Mouse (Mus musculus): Measurements from ENCODE around the gene Prpf19. TPM values are rescaled to one million over a fixed set of nuclear protein-coding genes. Genes with fewer than 3 reads are reported as not detected.

Gene Prpf19
- polyA plus RNA-seq, 1 experiment from 2014 or later, result 58.6 TPM

DNA sequence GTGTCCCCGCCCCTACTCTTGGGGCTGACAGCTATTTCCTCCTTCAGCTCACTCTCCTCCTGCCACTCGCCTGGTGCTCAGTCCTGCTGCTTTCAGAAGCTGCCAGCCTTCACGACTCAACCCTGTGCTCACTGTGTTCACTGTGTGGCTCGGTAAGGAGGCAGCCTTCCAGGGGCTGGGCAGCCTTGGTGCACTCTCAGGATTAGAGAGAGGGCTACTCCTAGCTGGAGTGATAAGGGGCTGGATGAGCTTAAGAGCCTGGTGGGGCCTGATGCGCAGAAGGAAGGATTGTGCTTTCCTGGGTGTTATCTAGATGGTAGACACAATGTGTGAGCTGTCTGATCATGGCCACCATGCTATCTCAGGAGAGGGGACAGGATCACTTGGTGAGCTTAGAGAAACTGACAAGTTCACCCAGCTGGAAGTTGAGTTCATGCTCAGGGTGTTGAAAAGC, 42.1 kb downstream of the Prpf19 start, which contains the start of gene Ptgdr2:
Gene Ptgdr2 (plus strand): TSS at position 51 of the 454 bp plus-strand sequence.
- H3K36me3 ChIP-seq (ENCODE audit: control insufficient read depth, insufficient read depth, low read length), result no peaks in the 10 kb centered on the region
- H3K4me2 ChIP-seq (replicated peaks; ENCODE audit: low read depth, low read length), result no peak within 1 kb of the TSS
- WGBS, result 58% methylated on average over 5 of the region's 5 CpGs
- no peak within 1 kb of the TSS for H3K4me3 ChIP-seq (ENCODE audit: low read depth, low read length)
- no peak within 1 kb of the TSS for H3K27ac ChIP-seq (ENCODE audit: low read depth, low read length)
- 0 out of 2 replicates have a peak, but pooled peaks cover 4% of the 10 kb centered on the region for H3K4me1 ChIP-seq (replicated peaks; ENCODE audit: control insufficient read depth, insufficient read depth, low read length)
- no peaks in the 10 kb centered on the region for H3K9me3 ChIP-seq (ENCODE audit: control insufficient read depth, low read length)
- ATAC-seq (ENCODE audit: low FRiP score), result no peak
- no peak within 1 kb of the TSS for H3K9ac ChIP-seq (ENCODE audit: low read depth, low read length)
- DNase-seq (ENCODE audit: low spot score), result no peak
- H3K27me3 ChIP-seq (ENCODE audit: control insufficient read depth, insufficient read depth, low read length), result no peaks in the 10 kb centered on the region

DNA sequence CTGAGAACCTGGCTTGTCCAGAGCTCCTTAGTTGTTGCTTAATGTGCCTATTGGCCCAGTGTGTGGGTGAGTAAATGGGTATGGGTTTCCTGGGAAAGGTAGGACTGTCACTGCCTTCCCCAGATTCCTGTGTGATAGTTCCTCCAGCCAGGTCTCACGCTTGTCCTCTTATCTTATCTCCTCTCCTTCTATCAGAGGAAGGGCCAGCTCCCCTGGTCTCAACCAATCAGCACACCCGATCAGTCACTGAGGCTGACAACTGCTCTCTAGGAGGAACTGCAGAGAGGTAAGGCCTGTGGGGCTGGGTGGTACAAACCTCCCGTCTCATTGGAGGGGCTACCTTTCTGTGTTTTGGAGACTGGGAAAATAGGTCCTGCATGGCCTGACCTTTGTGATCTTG, 43.7 kb downstream of the Prpf19 start:
- H3K4me3 ChIP-seq (ENCODE audit: low read depth, low read length), result no peak overlapping the region
- ATAC-seq (ENCODE audit: low FRiP score) (no peak), DNase-seq (ENCODE audit: low spot score) (no peak)
- 0 out of 2 replicates have a peak, but pooled peaks cover 4% of the 10 kb centered on the region for H3K4me1 ChIP-seq (replicated peaks; ENCODE audit: control insufficient read depth, insufficient read depth, low read length)
- H3K4me2 ChIP-seq (replicated peaks; ENCODE audit: low read depth, low read length), result no peak overlapping the region
- no peaks in the 10 kb centered on the region; the same call in 1 of the 2 replicates for H3K36me3 ChIP-seq (ENCODE audit: control insufficient read depth, insufficient read depth, low read length)
- H3K27ac ChIP-seq (ENCODE audit: low read depth, low read length), result no peak overlapping the region
- no peaks in the 10 kb centered on the region for H3K27me3 ChIP-seq (ENCODE audit: control insufficient read depth, insufficient read depth, low read length)
- H3K9ac ChIP-seq (ENCODE audit: low read depth, low read length), result no peak overlapping the region
- no peaks in the 10 kb centered on the region for H3K9me3 ChIP-seq (ENCODE audit: control insufficient read depth, low read length)
- 56% methylated on average over 3 of the region's 3 CpGs for WGBS

DNA sequence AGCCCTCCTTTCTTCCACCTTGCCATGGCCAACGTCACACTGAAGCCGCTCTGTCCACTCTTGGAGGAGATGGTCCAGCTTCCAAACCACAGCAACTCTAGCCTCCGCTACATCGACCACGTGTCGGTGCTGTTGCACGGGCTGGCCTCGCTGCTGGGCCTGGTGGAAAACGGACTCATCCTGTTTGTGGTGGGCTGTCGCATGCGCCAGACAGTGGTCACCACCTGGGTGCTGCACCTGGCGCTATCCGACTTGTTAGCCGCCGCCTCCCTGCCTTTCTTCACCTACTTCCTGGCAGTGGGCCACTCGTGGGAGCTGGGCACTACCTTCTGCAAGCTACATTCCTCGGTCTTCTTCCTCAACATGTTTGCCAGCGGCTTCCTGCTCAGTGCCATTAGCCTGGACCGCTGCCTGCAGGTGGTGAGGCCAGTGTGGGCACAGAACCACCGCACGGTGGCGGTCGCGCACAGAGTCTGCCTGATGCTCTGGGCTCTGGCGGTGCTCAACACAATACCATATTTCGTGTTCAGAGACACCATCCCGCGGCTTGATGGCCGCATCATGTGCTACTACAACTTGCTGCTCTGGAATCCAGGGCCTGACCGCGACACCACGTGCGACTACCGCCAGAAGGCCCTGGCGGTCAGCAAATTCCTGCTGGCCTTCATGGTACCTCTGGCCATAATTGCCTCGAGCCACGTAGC, 45.2 kb downstream of the Prpf19 start:
- peak; percentile 92 for DNase-seq (ENCODE audit: low spot score)

DNA sequence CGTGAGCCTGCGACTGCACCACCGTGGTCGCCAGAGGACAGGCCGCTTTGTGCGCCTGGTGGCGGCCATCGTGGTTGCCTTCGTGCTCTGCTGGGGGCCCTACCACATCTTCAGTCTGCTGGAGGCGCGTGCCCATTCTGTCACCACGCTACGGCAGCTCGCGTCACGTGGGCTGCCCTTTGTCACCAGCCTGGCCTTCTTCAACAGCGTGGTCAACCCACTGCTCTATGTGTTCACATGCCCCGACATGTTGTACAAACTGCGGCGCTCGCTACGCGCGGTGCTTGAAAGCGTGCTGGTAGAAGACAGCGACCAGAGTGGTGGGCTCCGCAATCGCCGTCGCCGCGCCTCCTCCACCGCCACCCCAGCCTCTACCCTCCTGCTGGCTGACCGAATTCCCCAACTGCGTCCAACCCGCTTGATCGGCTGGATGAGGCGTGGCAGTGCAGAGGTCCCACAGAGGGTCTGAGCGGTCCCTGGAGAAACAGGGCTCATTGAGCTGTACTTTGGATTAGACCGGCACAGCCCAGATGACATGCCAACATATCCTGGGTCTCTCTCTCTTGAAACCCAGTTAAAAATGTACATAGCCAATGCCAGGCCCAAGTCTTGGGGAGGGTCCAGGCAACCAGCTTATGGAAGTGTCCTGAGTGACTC, 45.9 kb downstream of the Prpf19 start:
- ATAC-seq (ENCODE audit: low FRiP score) (peak; percentile 84), DNase-seq (ENCODE audit: low spot score) (peak; percentile 74)
- Histone ChIP-seq H3K4me2 (replicated peaks; ENCODE audit: low read depth, low read length) (peak overlapping the region; percentile 80), H3K4me3 (ENCODE audit: low read depth, low read length) (peak overlapping the region; percentile 33), H3K27ac (ENCODE audit: low read depth, low read length) (peak overlapping the region; percentile 58), H3K27me3 (ENCODE audit: control insufficient read depth, insufficient read depth, low read length) (no peaks in the 10 kb centered on the region), H3K9me3 (ENCODE audit: control insufficient read depth, low read length) (no peaks in the 10 kb centered on the region), H3K4me1 (replicated peaks; ENCODE audit: control insufficient read depth, insufficient read depth, low read length) (0 out of 2 replicates have a peak, but pooled peaks cover 4% of the 10 kb centered on the region), H3K36me3 (ENCODE audit: control insufficient read depth, insufficient read depth, low read length) (no peaks in the 10 kb centered on the region; the same call in 1 of the 2 replicates), H3K9ac (ENCODE audit: low read depth, low read length) (peak overlapping the region; percentile 72)
- 1% methylated on average over 40 of the region's 40 CpGs for WGBS

More for the DNA sequence above, 45.2 kb downstream of the Prpf19 start:
- no peaks in the 10 kb centered on the region; the same call in 1 of the 2 replicates for H3K36me3 ChIP-seq (ENCODE audit: control insufficient read depth, insufficient read depth, low read length)
- 17% methylated on average over 37 of the region's 37 CpGs for WGBS
- no peaks in the 10 kb centered on the region for H3K27me3 ChIP-seq (ENCODE audit: control insufficient read depth, insufficient read depth, low read length)
- peak; percentile 93 for ATAC-seq (ENCODE audit: low FRiP score)
- H3K9me3 ChIP-seq (ENCODE audit: control insufficient read depth, low read length), result no peaks in the 10 kb centered on the region
- peak overlapping the region; percentile 80 for H3K4me2 ChIP-seq (replicated peaks; ENCODE audit: low read depth, low read length)
- peak overlapping the region; percentile 72 for H3K9ac ChIP-seq (ENCODE audit: low read depth, low read length)
- H3K4me3 ChIP-seq (ENCODE audit: low read depth, low read length), result peak overlapping the region; percentile 33
- H3K4me1 ChIP-seq (replicated peaks; ENCODE audit: control insufficient read depth, insufficient read depth, low read length), result 0 out of 2 replicates have a peak, but pooled peaks cover 4% of the 10 kb centered on the region
- H3K27ac ChIP-seq (ENCODE audit: low read depth, low read length), result peak overlapping the region; percentile 58

DNA sequence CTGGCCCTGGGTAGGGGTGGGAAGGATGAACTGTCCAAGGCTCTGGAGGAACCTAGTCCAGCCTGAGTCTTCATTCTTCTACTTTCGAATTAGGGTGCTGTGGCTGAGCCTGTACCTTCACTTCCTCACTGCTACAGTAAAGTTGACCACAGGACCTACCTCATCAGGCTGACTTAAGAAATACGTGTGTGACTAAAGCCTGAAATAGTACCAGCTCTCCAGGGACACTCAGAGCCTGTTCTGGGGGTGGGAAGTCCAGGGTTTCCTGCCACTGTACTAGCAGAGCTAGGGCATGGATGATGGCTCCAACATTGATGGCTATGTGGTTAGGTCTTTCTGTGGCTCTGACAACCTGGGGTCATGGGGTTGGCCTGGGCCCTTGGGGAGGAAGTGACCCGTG, 48.9 kb downstream of the Prpf19 start:
- Histone ChIP-seq H3K4me1 (replicated peaks; ENCODE audit: control insufficient read depth, insufficient read depth, low read length) (peaks cover 13% of the 10 kb centered on the region), H3K4me2 (replicated peaks; ENCODE audit: low read depth, low read length) (no peak overlapping the region), H3K4me3 (ENCODE audit: low read depth, low read length) (no peak overlapping the region), H3K9me3 (ENCODE audit: control insufficient read depth, low read length) (no peaks in the 10 kb centered on the region), H3K36me3 (ENCODE audit: control insufficient read depth, insufficient read depth, low read length) (no peaks in the 10 kb centered on the region; the same call in 1 of the 2 replicates), H3K9ac (ENCODE audit: low read depth, low read length) (no peak overlapping the region), H3K27me3 (ENCODE audit: control insufficient read depth, insufficient read depth, low read length) (no peaks in the 10 kb centered on the region), H3K27ac (ENCODE audit: low read depth, low read length) (no peak overlapping the region)
- DNase-seq (ENCODE audit: low spot score), result no peak
- ATAC-seq (ENCODE audit: low FRiP score), result no peak
- 90% methylated on average over 3 of the region's 3 CpGs for WGBS

DNA sequence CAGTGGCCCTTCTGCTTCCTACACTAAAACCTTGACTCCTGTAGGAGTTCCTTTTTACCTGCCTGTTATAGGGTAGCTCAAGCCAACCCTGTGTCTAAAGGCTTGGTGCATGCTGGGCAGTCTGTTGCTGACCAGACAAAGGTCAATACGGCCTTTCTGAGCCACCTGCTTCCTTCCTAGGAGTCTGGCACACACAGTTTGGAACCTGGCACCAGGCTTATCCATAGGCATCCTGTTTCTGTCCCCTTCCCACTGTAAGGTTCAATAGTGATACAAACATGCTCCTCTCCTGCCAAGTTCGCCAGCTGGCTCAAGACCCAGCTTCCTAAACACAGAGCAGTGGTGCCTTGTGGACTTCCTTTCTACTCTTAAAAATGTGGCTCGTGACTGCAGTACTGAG, 51.5 kb downstream of the Prpf19 start:
- no peaks in the 10 kb centered on the region; the same call in 1 of the 2 replicates for H3K36me3 ChIP-seq (ENCODE audit: control insufficient read depth, insufficient read depth, low read length)
- H3K4me3 ChIP-seq (ENCODE audit: low read depth, low read length), result no peak overlapping the region
- H3K4me1 ChIP-seq (replicated peaks; ENCODE audit: control insufficient read depth, insufficient read depth, low read length), result peaks cover 13% of the 10 kb centered on the region
- no peak overlapping the region for H3K4me2 ChIP-seq (replicated peaks; ENCODE audit: low read depth, low read length)
- WGBS, result 93% methylated on average over 3 of the region's 3 CpGs
- DNase-seq (ENCODE audit: low spot score), result no peak
- no peaks in the 10 kb centered on the region for H3K27me3 ChIP-seq (ENCODE audit: control insufficient read depth, insufficient read depth, low read length)
- H3K27ac ChIP-seq (ENCODE audit: low read depth, low read length), result no peak overlapping the region
- no peaks in the 10 kb centered on the region for H3K9me3 ChIP-seq (ENCODE audit: control insufficient read depth, low read length)
- ATAC-seq (ENCODE audit: low FRiP score), result no peak
- no peak overlapping the region for H3K9ac ChIP-seq (ENCODE audit: low read depth, low read length)

DNA sequence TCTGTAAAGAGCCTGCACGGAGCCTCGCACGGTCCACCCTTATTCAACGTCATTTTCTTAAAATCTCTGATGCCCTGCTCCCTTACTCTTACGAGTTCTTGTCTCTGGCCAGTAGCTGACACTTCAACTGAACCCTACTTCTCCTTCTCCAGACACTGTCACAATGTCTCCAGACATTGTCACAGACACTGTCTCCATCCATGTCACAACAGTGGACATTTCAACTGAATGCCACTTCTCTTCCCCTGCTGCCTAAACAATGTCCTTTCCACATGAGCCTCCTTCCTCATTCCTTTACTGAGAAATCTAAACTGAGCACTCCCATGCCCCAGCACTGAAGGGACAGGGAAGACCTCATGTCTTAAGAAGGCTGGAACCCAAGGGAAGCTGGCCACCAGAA, 52.2 kb downstream of the Prpf19 start:
- 90% methylated on average over 5 of the region's 5 CpGs for WGBS

DNA sequence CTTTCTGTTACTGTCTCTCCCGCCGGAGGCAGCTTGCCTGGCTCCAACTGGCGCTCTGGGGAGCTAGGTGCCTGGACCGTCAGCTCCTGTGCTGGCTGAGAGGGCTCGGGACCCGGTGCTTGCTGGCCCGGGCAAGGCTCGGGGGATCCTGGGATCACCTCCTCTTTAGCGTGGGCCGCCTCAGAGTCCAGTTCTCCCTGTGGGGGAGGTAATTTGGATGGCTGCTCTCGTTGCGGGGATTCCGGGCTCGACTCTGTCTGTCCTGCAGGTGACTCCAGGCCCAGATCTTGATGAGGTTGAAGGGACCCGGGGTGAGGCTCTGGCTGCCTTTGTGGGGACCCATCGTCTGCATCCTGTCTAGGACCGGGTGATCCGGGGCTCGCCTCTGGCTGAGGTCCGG, 53.4 kb downstream of the Prpf19 start:
- H3K27ac ChIP-seq (ENCODE audit: low read depth, low read length), result no peak overlapping the region
- H3K4me2 ChIP-seq (replicated peaks; ENCODE audit: low read depth, low read length), result peak overlapping the region; percentile 93
- 2% methylated on average over 20 of the region's 20 CpGs for WGBS
- H3K9me3 ChIP-seq (ENCODE audit: control insufficient read depth, low read length), result no peaks in the 10 kb centered on the region
- ATAC-seq (ENCODE audit: low FRiP score) (no peak), DNase-seq (ENCODE audit: low spot score) (no peak)
- peaks cover 10% of the 10 kb centered on the region for H3K4me1 ChIP-seq (replicated peaks; ENCODE audit: control insufficient read depth, insufficient read depth, low read length)
- no peaks in the 10 kb centered on the region for H3K27me3 ChIP-seq (ENCODE audit: control insufficient read depth, insufficient read depth, low read length)
- peak overlapping the region; percentile 62 for H3K9ac ChIP-seq (ENCODE audit: low read depth, low read length)
- peak overlapping the region; percentile 67 for H3K4me3 ChIP-seq (ENCODE audit: low read depth, low read length)
- H3K36me3 ChIP-seq (ENCODE audit: control insufficient read depth, insufficient read depth, low read length), result no peaks in the 10 kb centered on the region; the same call in 1 of the 2 replicates

More for the DNA sequence above, 52.2 kb downstream of the Prpf19 start:
- Histone ChIP-seq H3K4me1 (replicated peaks; ENCODE audit: control insufficient read depth, insufficient read depth, low read length) (peaks cover 10% of the 10 kb centered on the region), H3K4me3 (ENCODE audit: low read depth, low read length) (peak overlapping the region; percentile 67), H3K9ac (ENCODE audit: low read depth, low read length) (peak overlapping the region; percentile 62; the same call in 1 of the 2 replicates), H3K36me3 (ENCODE audit: control insufficient read depth, insufficient read depth, low read length) (no peaks in the 10 kb centered on the region; the same call in 1 of the 2 replicates), H3K9me3 (ENCODE audit: control insufficient read depth, low read length) (no peaks in the 10 kb centered on the region), H3K27ac (ENCODE audit: low read depth, low read length) (no peak overlapping the region), H3K4me2 (replicated peaks; ENCODE audit: low read depth, low read length) (peak overlapping the region; percentile 93), H3K27me3 (ENCODE audit: control insufficient read depth, insufficient read depth, low read length) (no peaks in the 10 kb centered on the region)
- ATAC-seq (ENCODE audit: low FRiP score), result no peak
- no peak for DNase-seq (ENCODE audit: low spot score)

Measured in hindbrain, embryonic 11.5 days (tissue).